Mouse (Mus musculus) kidney, adult 2 months (tissue): ENCODE results near the gene Smad5. TPM values are rescaled to one million over a fixed set of nuclear protein-coding genes. Genes with fewer than 3 reads are reported as not detected.
A peak's percentile ranks its signal among the peaks of the same experiment; 100 is the strongest.

Experiments used
- DNase-seq: peaks from one replicate; pipeline ENCODE4 v3.0.0; 2021
- H3K27ac ChIP-seq: fragments of 200-500 bp; 2 replicates; pipeline ENCODE4 v1.5.1; 2012; ENCODE audit warnings: low read depth, low read length, control low read depth, inconsistent platforms; ENCODE audit not compliant: insufficient read depth
- H3K27me3 ChIP-seq: fragments of 200-500 bp; replicated peaks from 2 replicates; pipeline ENCODE4 v1.6.1; 2012; ENCODE audit warnings: mild to moderate bottlenecking, moderate library complexity, low read length, inconsistent platforms; ENCODE audit not compliant: control insufficient read depth, insufficient read depth
- H3K36me3 ChIP-seq: fragments of 200-500 bp; 2 replicates; pipeline ENCODE4 v1.6.1; 2012; ENCODE audit warnings: mild to moderate bottlenecking, moderate library complexity, low read length, inconsistent platforms; ENCODE audit not compliant: control insufficient read depth, insufficient read depth
- H3K4me1 ChIP-seq: fragments of 200-500 bp; 2 replicates; pipeline ENCODE4 v1.6.1; 2011; ENCODE audit warnings: low read length; ENCODE audit not compliant: control insufficient read depth, insufficient read depth
- H3K4me3 ChIP-seq: fragments of 200-500 bp; 2 replicates; pipeline ENCODE4 v1.5.1; 2011; ENCODE audit warnings: mild to moderate bottlenecking, low read depth, low read length, control low read depth; ENCODE audit not compliant: insufficient read depth
- CTCF ChIP-seq: fragments of 200-500 bp; conservative IDR thresholded peaks from 2 replicates; pipeline ENCODE4 v1.5.1; 2011; ENCODE audit warnings: low read depth, mild to moderate bottlenecking, control low read depth, low read length, moderate library complexity, mixed read lengths; ENCODE audit not compliant: insufficient read depth, insufficient read length
- POLR2A ChIP-seq: fragments of 200-500 bp; IDR thresholded peaks from one replicate; pipeline ENCODE4 v1.6.1; 2011; ENCODE audit warnings: low read depth, low read length, control low read depth
- WGBS: fragments of 180-500 bp; shearing (Covaris S2); methylation state at CpG from one replicate; pipeline ENCODE4 v1.1.7; 2018; 5-methylcytosine and 5-hydroxymethylcytosine counted together
- polyA plus RNA-seq: library from polyadenylated mRNA; depleted of rRNA; stranded (reverse); fragments of >200 nt; gene quantifications from 2 replicates; pipeline ENCODE4 v1.2.3, GENCODE M21; 2012

The Smad5 gene
- polyA plus RNA-seq, 1 experiment = 31.4 TPM

DNA sequence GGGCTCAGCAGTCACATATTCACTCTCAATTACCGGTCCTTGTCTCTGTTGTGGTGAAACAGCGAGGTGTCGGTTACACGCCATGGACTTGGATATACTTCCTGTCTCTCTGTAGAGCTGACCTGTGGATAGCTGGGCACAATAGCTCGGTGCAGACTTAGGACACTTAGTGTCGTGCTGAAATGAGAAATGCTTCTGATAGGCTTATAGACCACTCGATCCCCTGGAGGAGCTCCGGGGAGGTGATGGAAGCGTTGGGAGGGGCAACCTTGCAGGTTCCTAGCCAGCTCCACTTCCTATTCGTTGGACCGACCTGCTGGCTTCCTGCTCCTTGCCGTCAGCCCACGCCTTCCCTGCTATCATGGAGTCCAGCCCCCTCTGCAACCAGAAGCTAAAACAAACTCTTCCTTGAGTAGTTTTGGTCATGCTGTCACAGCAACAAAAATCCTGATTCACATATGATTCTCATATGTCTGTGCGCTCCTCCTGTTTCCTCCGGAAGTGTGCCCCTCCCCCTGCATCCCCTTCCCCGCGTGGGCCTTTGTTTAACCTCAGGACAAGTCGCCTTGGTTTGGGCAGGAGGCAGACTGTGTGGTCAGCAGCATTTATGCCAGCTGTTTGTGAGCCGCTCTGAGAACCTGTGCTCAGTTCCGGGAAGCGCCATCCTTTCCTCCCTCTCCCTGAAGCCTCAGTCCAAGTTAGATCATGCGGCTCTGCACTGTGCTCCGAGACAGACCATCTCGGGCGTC, 62.6 kb downstream of the Smad5 start:
- WGBS = 17% methylated on average over 25 of the region's 25 CpGs

DNA sequence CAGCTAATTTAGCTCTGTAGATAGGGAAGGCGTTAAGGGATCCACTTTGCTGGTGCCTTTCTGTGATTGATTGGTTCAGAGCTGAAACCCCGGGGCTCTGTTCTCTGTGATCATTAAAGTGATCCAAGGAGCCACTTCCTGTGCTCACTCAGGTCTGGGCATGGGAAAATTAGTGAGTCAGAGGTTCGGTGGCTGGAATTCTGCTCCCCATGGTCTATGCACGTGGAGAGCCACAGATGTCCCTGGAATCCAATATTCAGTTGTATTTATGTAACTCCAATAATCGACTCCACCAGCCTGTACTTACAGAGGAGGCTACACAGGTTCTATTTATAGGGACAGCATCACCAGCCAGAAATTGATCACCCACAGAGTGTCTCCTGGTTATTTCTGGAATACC, 63.4 kb downstream of the Smad5 start:
- Histone ChIP-seq H3K4me3 (no peak overlapping the region), H3K36me3 (no peaks in the 10 kb centered on the region), H3K4me1 (no peaks in the 10 kb centered on the region), H3K27ac (no peak overlapping the region), H3K27me3 (no peaks in the 10 kb centered on the region)
- 43% methylated on average over 5 of the region's 5 CpGs for WGBS
- TF ChIP-seq POLR2A (no peak), CTCF (no peak)
- no peak for DNase-seq

More for the DNA sequence above, 62.6 kb downstream of the Smad5 start:
- TF ChIP-seq CTCF (no peak), POLR2A (no peak)
- Histone ChIP-seq H3K27me3 (no peaks in the 10 kb centered on the region), H3K4me1 (no peaks in the 10 kb centered on the region), H3K4me3 (peak overlapping the region; percentile 24), H3K27ac (no peak overlapping the region), H3K36me3 (no peaks in the 10 kb centered on the region)
- DNase-seq = no peak

DNA sequence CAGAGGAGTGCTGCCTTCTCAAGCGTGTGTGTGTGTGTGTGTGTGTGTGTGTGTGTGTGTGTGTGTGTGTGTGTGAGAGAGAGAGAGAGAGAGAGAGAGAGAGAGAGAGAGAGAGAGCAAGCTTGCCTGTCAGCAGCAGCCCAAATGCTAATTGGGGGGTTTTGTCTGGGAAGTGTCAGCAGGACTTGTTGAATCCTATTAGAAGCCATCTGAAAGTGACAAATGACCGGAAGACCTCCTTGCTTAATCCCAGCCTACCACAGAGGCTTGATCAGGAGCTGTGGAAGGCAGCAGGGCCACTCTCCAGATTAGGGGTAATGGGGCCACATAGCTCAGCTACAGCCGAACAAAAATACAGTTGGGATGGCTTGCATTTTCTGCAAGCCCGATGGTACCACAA, 66.6 kb downstream of the Smad5 start:
- no peak for TF ChIP-seq CTCF
- no peak for TF ChIP-seq POLR2A
- Histone ChIP-seq H3K36me3 (no peaks in the 10 kb centered on the region), H3K4me1 (no peaks in the 10 kb centered on the region), H3K4me3 (no peak overlapping the region), H3K27me3 (no peaks in the 10 kb centered on the region), H3K27ac (no peak overlapping the region)
- DNase-seq = no peak
- WGBS = 86% methylated on average over 4 of the region's 4 CpGs

DNA sequence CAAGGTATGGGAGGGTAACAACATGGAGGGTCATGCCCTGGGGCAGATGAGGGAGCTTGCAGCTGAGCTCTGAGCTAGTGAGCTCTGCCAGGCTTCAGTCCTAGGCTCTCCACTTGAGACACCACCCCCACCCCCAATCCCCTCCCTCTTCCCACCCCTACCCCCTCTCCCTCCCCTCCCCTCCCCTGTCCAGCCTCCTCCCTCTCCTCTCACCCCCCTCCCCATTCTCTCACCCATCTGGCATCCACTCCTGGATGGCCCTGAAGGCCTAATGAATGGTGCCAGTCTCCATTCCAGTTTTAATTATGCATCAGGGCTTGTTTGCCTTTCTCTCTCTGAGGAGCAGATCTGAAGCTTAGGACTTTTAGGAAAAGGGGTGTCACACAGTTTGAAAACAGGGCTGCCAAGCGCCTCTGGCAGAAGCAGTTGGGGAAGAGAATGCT, 67.3 kb downstream of the Smad5 start:
- no peak for DNase-seq
- no peak overlapping the region for H3K27ac ChIP-seq
- H3K36me3 ChIP-seq = no peaks in the 10 kb centered on the region
- H3K27me3 ChIP-seq = no peaks in the 10 kb centered on the region
- H3K4me3 ChIP-seq = no peak overlapping the region
- H3K4me1 ChIP-seq = no peaks in the 10 kb centered on the region
- 92% methylated on average over 1 of the region's 1 CpGs for WGBS
- TF ChIP-seq POLR2A (no peak), CTCF (no peak)

DNA sequence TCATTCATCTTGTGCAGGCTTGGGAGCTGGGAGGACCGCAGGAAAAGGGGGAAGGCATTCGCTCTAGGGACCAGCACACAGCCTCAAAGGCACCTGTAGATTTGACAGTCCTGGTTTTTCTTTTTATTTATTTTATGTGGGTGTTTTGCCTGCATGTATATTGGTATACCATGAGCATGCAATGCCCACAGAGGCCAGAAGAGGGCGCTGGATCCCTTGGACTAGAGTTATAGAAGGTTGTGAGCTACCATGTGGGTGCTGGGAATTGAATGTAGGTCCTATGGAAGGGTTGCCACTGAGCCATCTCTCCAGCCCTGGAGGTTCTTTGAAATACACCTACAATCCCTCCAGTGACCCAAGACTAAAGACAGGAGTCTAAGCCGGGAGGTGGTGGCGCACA, 68.0 kb downstream of the Smad5 start:
- DNase-seq = no peak
- WGBS = 72% methylated on average over 5 of the region's 5 CpGs
- no peak overlapping the region for H3K27ac ChIP-seq
- H3K4me1 ChIP-seq = no peaks in the 10 kb centered on the region
- TF ChIP-seq CTCF = 0 out of 2 replicates have a peak, but pooled peaks have one; percentile 6
- no peak for TF ChIP-seq POLR2A
- H3K27me3 ChIP-seq = no peaks in the 10 kb centered on the region
- H3K36me3 ChIP-seq = no peaks in the 10 kb centered on the region
- no peak overlapping the region for H3K4me3 ChIP-seq

DNA sequence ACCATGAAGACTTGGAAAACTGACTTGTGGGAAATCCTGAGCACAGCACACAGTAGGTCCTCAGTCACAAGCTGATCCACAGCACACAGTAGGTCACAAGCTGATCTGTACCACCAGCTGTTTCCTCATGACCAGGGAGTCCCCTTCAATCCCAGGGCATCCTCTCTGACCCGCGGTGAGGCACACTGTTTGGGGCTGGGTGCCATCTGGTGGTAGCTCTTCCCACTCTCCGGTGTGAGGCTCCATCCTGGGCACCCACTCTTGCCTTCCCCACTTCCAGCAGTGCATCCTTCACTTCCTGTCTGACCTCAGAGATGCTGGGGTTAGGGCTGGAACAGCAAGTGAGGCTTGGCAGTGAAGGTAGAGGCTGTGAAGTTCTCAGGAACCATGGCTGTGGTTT, 69.8 kb downstream of the Smad5 start:
- WGBS = 46% methylated on average over 3 of the region's 3 CpGs
- no peak overlapping the region for H3K4me3 ChIP-seq
- H3K27me3 ChIP-seq = no peaks in the 10 kb centered on the region
- no peak for TF ChIP-seq POLR2A
- peak; percentile 43 for TF ChIP-seq CTCF
- H3K27ac ChIP-seq = no peak overlapping the region
- DNase-seq = no peak
- no peaks in the 10 kb centered on the region for H3K4me1 ChIP-seq
- no peaks in the 10 kb centered on the region for H3K36me3 ChIP-seq

DNA sequence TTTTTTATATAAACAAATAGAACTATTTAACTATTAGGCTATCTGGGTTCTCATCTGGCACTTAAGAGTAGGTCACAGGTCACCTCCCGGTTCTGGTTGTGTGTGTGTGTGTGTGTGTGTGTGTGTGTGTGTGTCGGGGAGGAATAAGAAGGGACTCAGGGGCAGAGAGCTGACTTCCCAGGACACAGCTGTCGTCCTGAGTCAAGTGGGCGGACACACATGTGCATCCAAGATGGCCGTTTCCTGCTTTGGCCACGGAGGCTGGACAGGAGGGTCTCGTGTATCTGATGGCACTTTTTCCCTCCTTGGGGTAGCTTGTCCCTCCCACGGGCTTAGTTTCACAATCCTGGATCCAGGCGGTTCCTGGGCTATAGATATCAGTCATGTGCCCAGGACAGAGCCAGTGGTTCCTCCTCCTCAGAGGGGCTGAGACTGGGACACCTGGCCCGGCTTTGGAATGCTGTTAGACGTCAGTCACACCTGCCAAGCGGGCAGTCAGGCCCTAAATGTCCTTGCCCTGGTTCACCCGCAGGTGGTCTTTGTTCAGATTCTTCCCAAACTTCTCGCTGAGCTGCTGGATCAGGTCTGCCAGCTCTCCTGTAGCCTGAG, 70.6 kb downstream of the Smad5 start:
- no peak overlapping the region for H3K27ac ChIP-seq
- no peaks in the 10 kb centered on the region for H3K4me1 ChIP-seq
- no peaks in the 10 kb centered on the region for H3K27me3 ChIP-seq
- TF ChIP-seq CTCF = no peak
- no peaks in the 10 kb centered on the region for H3K36me3 ChIP-seq
- 32% methylated on average over 14 of the region's 14 CpGs for WGBS
- H3K4me3 ChIP-seq = no peak overlapping the region
- DNase-seq = no peak
